Mouse (Mus musculus): ENCODE results near the gene Ltf.

Ltf gene

GRCm38 (mm10) chr9:111086995-111087606 is 68.0 kb downstream of the Ltf start:
- DNase-seq (ENCODE audit: low read depth, low spot score) = peak; percentile 22

GRCm38 (mm10) chr9:111087960-111088359 is 68.9 kb downstream of the Ltf start:
- no peak for DNase-seq (ENCODE audit: low read depth, low spot score)

GRCm38 (mm10) chr9:111088886-111089285 is 69.8 kb downstream of the Ltf start:
- DNase-seq (ENCODE audit: low read depth, low spot score) = no peak
